Mouse (Mus musculus): ENCODE data around the gene Bicd2.

Gene Bicd2

DNA sequence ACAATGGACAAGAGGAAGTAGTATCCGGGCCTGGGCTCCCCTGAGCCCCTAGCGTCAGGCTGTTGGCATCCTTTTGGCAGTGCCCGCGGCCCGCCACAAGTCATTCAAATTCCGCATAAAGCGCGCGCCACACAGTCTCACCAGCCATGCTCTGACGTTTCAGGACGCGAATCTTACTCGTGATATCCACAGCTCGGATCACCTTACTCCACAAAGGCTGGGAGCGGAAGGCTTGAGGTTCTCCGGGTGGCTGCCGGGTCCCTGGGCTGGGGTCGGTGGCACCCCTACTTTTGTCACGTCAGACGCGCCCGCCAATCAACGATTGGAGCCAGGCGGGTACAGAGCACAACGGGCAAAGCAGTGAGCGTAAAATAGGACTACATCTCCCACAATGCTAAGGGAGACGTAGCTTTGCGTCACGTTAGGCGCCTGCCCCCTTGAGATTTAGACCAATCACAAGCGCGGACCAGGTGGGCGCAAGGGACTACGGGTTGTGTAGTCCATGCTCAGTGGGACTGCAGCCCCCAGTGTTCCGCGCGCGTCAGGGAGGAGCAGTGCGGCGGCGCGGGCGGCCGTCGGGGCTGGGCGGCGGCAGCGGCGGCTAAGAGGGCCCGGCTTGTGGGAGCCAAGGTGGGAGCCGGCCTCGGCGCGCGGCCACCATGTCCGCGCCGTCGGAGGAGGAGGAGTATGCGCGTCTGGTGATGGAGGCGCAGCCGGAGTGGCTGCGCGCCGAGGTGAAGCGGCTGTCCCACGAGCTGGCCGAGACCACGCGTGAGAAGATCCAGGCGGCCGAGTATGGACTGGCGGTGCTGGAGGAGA lies at the start of gene Bicd2:
TSS of gene Bicd2 (plus strand) at position 574 of the 819 bp plus-strand sequence.
- DNase-seq (ENCODE audit: low read depth, low spot score): peak; percentile 98

DNA sequence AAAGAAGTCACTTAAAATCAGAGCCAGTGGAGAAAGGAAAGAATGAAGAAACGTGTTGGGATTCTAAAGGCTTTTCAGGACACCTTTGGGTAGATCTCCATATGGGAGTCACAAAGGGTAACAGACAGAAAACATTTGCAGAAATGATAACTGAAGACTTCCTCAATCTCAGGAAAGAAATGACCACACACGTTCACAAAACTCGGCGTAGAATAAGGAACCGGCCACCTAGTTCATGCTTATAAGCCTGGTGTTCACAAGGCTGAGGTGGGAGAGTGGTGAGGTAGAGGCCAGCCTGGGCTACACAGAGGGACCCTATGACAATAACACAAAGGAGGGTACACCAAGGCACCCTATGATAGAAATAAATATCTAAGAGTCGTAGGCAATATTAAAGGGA lies 49.4 kb upstream of the Bicd2 start:
- DNase-seq (ENCODE audit: low read depth, low spot score): no peak

DNA sequence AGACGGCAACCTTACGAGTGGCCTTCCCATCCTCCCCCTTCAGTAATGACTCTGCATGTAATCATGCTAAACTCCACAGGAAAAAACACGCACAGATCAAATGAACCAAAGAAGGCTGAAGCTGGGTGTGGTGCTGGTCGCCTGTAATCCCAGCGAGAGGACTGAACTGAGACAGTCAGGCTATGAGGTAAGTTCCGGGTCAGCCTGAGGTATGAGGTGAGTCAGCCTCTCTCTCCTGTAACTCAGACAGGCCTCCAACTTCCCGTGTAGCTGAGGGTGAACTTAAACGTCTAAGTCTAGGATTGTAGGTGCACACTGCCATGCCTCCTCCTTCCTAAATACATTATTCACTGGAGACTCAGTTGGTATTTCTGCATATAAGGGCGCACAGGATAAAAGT lies 47.3 kb upstream of the Bicd2 start:
- DNase-seq (ENCODE audit: low read depth, low spot score): no peak

DNA sequence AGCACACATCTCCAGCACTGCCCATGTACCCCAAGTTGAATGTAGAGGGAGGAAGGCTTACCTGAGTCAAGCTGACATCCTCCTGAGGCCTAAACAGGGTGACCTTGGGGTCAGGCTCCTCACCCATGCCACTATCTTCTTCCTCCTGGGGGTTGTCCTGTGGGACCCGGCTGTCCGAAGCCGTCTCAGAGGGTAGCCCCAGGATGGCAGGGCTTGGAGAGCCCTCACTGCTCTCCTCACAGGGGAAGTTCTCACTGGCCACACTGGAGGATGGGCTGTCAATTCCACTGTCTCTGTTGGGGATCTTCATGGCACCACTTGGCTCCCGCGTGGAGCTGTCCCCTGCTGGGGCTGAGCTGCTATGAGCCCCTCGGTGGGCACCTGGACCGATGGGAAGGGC lies 45.1 kb upstream of the Bicd2 start:
- no peak for DNase-seq (ENCODE audit: low read depth, low spot score)

DNA sequence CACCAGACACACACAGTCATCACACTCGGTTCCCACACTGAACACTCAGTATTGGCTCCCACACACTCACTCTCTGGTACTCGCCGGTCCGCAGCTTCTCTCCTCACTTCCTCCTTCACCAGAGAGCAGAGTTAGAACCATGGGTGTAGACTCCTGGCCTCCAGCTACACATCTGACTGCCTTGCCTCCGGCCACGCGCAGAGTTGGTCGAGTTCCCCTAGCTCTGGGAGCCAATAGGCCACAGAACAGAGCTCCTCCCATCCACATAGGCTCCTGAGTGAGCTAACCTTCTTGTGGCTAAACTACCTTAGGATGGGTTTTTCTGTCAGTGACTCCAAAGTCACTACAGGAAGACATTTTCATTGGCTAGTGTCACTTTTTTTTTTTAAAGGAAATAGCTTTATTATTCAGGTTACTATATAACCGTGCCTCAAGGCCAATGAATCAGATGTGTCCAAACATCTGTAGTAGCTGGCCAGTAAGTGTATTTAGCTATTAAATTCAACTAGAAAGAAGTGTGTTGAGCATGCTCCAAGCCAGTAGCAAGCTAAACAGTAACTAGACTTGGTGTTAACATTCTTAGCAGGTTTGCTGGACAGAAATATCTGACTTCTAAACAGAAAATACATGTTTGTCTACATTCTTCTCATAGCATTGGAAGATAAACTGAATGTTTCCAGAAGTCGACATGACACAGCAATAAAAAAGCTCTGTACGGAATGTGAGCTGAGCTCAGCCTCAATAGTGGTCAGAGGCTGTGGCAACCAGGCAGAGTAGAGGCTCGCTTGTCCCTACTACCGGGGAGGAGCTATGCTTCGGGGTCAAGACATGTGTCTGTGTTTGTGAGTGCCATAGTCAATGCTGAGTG lies 42.6 kb upstream of the Bicd2 start:
- no peak for DNase-seq (ENCODE audit: low read depth, low spot score)

DNA sequence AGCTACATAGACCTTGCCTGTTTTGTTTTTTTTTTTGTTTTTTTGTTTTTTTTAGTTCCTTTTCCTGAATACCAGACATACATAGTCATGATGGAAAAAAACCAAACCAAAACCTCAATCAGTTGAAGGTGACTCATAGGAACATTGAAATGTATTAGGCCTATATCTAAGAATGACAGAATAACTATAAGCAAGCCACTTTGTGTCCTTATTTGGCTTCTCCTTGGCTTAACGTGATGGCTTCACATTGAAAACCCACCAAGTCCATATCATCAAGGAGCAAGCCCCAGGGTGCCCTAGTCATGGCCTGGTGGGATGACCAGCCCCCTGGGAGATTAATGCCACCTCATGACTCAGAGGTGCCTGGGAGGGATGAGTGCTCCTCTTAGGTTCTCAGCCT lies 40.6 kb upstream of the Bicd2 start:
- DNase-seq (ENCODE audit: low read depth, low spot score): no peak

DNA sequence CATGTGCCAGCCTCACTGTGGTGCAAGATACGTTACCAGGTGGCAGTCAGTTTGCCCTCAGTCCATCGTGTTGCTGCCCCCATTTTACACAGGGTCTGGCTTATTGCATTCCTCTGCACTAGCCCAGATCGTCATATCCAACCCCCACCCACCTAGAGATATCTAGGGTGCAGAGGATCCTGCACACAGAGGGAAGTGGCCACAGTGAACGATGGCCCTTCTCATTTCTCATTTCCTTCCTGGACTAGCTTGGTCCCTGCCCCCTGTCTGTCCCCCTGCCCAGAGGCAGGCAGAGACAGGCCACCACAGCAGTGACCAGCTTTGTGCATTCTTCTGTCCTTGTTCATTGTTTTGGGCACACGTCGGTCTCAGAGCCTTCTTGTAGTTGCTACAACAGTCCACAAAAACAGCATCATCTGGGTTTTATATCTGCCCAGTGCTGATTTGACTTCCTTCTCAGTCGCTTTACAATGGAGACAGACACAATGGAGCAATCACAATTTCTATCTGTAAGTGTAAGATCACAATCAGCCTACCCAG lies 34.5 kb upstream of the Bicd2 start:
- no peak for DNase-seq (ENCODE audit: low read depth, low spot score)

DNA sequence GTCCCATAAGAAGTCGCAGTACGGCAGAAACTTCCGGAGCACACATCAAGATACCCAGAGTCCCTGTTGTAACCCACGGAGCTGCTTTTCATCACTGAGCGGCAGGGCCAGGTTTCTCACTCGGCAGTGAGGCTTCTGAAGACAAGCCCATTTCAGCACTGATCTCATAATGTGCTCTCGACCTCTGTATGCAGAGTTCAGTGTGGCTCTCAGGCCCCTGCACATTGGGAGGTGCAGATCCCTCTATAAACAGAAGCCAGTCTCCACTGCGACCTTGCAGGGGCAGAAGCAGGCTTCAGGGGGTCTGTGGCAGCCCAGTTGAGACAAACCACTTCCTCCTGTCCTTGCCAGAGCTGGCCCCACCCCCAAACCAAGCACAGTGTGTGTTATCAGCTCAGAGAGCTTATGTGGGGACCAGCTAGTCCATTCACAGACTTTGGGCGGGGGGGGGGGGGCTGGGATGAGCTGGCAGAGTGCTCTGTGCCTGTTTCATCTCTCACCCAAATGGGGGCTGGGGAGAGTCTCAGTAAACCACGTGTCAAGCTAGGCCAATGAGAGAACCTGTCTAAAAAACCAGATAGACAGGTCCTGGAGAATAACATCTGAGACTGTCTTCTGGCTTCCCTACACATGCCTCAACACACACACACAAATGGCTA lies 33.9 kb upstream of the Bicd2 start:
- DNase-seq (ENCODE audit: low read depth, low spot score): no peak

DNA sequence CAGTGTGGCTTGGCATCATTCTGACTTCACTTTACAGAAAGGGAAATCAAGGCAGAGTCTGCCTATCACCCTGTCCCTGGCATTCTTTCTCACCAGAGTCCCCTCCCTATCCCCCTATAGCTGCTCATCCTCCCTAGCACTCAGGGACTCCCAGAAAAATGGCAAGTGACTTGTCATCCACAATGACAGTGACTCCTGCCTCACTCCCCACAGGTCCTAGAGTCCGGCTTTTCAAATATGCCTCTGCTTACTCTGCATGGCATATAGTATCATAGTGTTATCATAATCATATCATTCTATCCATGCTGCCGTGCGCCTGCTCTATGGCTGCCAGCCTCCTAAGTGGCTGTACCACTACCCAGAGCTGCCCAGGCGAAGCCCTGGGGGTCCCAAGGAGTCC lies 33.2 kb upstream of the Bicd2 start:
- DNase-seq (ENCODE audit: low read depth, low spot score): no peak

DNA sequence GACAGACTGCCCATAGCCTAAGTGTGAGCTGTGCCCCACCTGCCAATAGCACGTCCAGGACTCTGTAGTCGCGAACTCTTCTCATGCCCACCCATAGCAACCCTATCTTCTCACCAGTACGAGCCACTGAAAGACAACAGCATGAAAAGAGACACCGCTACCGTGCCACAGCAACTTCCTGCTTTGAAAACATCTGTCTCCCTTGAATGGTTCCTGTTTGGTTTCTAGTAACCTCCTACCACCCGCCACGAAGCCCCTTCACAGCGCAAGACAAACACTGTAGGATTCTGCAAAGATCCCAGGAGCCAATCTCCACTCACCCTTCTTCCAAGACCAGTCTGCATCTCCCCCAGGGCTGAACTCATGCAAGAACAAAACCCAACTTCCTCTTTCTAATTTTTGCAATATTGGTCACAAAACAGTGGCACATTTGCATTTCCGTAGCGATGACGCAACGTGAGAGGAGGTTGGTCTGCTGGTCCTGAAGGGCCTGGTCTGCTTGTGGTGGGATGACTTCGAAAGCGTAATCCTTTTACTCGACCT lies 32.5 kb upstream of the Bicd2 start:
- DNase-seq (ENCODE audit: low read depth, low spot score): no peak

DNA sequence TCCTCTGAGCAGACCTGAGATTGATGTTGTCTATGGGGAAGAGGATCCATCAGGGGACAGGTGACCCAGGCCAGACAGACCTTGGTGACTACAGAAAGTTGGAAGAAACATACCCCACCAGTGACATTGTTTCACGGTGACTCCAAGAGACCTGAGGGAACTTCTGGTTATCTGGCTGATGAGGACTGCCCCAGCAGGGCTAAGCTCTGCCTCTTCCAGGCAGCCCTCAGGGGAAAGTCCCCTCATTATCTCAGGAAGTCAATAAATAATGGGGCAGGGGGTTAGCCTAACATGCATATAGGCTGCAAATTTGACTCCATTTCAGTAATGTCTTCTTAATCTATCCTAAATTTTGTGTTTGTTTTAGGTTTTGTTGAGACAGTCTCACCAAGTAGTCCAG lies 31.9 kb upstream of the Bicd2 start:
- DNase-seq (ENCODE audit: low read depth, low spot score): no peak

DNA sequence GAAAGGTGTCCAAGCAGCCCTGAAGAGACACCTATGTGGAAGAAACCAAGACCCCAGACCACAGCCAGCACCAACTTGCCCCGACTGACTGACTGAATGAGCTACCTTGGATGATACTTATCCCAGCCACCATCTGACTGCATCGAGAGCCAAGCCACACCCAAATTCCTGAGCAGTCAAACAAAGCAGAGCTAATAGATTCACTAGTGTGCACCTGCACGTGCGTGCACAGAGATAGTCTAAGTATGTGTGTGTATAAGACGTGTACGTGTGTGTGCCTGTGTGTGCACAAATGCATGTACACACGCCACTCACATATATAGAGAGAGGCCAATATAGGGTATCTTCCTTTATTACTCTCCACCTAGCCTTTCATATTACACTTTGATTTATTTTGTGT lies 29.7 kb upstream of the Bicd2 start:
- peak; percentile 56 for DNase-seq (ENCODE audit: low read depth, low spot score)

DNA sequence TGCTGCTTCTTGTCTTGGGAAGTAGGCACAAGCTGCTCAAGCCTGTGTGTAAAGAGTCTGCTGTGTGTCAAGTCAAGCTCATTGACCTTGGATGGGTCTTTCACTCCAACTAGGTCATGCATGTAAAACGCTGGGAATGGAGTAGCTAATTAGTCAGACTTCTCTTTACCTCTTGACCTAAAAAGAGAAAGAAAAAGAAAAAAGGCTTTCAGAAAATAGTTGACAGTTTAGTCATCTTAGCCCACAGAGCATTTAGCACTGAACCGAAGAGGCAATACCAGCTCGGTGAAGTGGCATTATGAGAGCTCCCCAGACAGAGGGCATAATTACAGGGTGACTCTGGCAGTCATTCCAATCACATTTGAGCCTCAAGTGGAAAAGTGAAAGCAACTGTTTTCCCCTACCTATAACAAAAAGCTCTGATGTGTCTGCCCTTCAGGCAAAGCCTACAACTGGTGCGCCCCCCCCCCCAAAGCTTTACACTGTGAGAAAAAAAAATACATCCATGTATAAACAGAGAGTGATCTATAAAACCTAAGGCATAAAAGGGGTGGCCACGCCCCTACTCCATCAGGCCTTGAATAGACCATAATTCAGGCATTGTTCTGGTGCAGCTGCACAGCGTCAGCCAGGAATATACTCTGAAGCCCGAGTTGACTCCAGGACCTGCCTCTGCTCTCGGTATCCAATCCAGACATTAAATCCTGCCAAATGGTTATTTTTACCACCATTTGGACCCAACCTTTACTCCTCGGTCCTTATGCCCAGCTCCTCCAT lies 24.8 kb upstream of the Bicd2 start:
- DNase-seq (ENCODE audit: low read depth, low spot score): no peak

DNA sequence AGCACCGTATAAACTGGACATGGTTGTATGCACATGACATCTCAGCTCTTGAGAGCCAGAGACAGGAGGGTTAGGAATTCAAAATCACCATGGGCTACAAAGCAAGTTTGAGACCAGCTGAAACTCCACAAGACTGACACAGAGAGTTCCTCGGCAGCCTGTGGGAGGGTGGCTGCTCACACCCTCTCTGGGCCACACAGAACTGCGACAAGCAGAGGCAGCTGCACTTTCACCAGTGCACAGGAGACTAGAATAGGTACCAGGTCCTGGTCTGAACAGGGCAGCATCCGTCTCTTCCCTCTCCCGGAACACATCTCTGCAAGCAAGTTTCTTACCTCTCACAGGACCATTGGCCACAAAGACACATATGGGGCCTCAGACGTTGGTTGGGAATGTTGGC lies 23.9 kb upstream of the Bicd2 start:
- DNase-seq (ENCODE audit: low read depth, low spot score): no peak

DNA sequence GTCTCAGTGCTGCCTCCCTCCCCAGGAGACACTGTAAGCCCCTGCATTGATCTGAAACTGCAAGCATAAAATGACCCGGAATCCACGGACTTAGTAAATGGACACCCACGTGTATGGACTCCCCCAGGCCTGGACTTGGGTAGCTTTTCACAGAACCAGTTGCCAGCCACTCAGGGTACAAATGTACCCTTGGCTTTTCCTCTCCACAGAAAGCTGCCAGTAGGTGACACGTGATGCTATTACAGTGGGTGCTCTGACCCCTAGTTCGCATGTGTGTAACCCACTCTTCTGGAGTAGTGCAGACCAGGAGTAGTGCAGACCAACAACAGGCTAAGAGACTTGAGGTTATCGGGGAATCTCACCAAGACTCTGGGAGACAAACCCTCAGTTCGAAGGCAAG lies 23.5 kb upstream of the Bicd2 start:
- no peak for DNase-seq (ENCODE audit: low read depth, low spot score)

DNA sequence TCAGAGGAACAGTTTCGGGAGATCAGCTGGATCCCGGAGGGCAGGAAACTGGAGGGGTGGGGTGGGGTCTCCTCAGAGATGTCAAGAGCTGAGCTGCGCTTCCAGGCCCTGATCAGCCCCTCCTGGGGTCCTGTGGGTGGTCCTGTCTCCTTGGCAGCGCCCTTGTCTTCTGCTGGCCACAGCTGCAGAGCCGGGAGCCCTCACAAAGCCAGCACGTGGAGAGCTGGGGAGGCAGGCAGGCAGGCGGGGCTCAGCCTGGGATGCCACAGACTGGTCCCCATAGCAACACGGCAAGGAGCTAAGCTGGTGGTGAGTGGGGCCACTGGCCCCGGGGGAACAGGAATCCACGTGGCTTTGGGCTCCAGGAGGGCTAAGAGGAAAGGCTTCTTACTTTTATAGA lies 21.3 kb upstream of the Bicd2 start, which contains the start of gene Fgd3:
TSS of gene Fgd3 (minus strand) at position 272 of the 400 bp plus-strand sequence.
- DNase-seq (ENCODE audit: low read depth, low spot score): peak; percentile 33

DNA sequence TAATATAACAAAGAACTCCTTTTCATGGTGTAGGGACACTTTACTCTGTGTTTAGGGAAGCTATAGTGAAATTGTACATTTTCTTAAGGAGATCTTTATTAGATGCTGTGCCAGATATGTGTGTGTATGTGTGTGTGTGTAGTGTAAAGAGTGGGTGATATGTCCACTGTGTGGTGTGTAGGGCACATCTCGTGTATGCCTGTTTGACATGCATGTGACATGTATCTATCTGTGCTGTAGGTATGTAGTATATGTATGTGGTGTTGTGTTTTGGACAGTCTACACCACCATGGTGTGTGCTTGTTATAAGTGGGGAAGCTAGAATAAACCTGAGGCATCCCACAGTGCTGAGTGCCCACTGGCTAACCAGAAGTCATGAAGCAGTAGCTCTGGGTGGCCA lies 20.9 kb upstream of the Bicd2 start:
- DNase-seq (ENCODE audit: low read depth, low spot score): no peak

DNA sequence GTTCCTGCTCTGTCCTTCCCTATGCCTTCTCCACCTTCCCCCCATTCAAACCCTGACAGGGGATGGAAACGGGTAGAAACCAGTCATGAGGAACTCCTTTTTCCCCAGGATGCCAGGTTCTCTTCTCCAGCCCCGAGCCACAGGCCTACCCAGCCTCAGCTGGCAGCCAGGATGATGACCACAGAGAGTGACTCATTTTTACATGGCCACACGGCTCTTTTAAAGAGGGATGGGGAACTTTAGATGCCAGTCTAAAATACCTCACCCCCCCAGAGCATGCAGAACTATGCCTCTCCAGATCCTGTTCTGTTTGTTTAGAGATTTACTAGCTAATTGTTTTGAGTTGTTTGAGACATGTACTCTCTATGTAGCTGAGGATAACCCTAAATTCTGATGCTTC lies 19.9 kb upstream of the Bicd2 start:
- no peak for DNase-seq (ENCODE audit: low read depth, low spot score)

DNA sequence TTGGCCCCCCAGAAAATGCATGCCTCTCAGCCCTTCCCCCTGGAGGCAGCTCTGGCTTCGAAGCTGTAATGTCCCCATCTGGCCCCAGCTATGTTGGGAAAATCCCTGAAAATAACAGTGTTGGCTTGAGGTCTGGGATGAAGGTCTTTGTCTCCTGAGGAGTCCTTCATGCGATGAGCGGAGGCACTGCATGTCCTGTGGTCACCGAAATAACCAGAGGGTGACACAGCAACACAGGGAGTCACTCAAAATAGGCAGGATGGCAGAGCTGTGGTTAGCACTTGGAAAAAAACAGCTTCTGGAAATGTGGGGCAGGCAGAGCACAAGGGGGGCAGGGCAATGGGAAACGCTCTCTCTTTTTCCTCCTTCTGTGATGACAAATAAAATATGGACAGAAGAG lies 19.2 kb upstream of the Bicd2 start:
- no peak for DNase-seq (ENCODE audit: low read depth, low spot score)

DNA sequence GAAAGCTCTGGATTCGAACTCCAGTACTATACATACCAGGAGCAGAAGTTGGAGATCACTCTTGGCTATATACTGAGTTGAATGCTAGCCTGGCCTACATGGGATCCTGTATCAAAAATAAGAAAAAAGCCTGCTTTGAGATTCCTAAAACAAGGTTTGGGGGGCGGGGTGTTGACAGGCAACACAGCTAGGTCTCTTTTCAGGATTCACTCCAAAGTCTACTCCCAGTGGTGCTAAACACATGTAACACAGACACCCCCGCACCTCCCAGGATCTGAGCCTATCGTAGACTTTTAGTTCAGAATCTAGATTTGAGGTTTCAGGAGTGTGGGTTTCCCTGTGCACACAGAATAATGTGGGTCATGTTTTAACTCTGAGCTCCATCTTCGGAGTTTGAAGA lies 18.6 kb upstream of the Bicd2 start:
- no peak for DNase-seq (ENCODE audit: low read depth, low spot score)

DNA sequence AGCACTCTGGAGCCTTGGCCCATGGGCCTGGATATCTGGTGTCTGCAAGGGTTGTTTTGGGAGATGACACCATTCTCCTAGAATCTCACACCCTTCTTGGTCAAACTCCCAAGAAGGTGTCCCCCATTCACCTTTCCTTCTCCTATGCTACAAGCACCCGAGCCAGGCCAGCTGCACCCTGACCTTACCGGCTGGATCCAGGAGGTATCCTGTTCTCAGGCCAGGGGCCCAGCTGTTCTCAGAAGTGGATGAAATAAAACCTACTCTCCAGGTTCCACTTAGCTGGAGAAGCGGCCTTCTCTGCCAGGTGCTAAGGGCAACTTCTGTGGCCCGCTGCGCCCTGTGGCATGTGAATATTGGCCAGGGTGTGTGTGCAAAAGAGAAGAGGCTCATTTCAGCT lies 16.5 kb upstream of the Bicd2 start:
- DNase-seq (ENCODE audit: low read depth, low spot score): no peak
